In genomic region chr3:87408171-87408570, GRCm38 (mm10) we compare ENCODE assay signal across 9 mouse cellular contexts. TPM values are rescaled to one million over a fixed set of nuclear protein-coding genes. Genes with fewer than 3 reads are reported as not detected.
DNase-seq lines count a peak whose midpoint lies in the region; TF ChIP-seq lines count a peak whose summit lies in the region.
"Had no signal": no experiment of that assay in that cellular context is flagged by ENCODE, and none has a peak within 500 bp of the region (broad histone marks: within the 10 kb centered on the region; RNA-seq: fewer than 3 reads in every experiment).

No protein-coding gene starts in this region.

- no peaks in the 10 kb centered on the region for H3K4me1 ChIP-seq in cerebellum, adult 2 months (ENCODE audit: control insufficient read depth, insufficient read depth, low read length)
- H3K4me1 ChIP-seq in small intestine, adult 2 months (ENCODE audit: control insufficient read depth, insufficient read depth, insufficient read length, low read length) = no peaks in the 10 kb centered on the region
- H3K4me1 ChIP-seq: limb, embryonic 12.5 days had no signal

- DNase-seq in cerebellum, adult 2 months = no peak
- no peak for DNase-seq in cerebellum, adult 18-20 months
- DNase-seq in urinary bladder, postnatal 14 days (ENCODE audit: low spot score) = peak; percentile 26
- DNase-seq in urinary bladder, adult 18-20 months (ENCODE audit: low spot score in 2 of 2) = no peak
- peak; percentile 48 for DNase-seq in liver
- DNase-seq in layer of hippocampus, adult 11-12 months (ENCODE audit: low spot score) = no peak
- DNase-seq in adrenal gland, adult 18-20 months (ENCODE audit: low spot score in 2 of 2) = no peak

- H3K27me3 ChIP-seq in cerebellum, adult 2 months (ENCODE audit: control insufficient read depth, insufficient read depth, low read length) = no peaks in the 10 kb centered on the region
- H3K27me3 ChIP-seq in small intestine, adult 2 months (ENCODE audit: control insufficient read depth, insufficient read depth, low read length) = no peaks in the 10 kb centered on the region
- H3K27me3 ChIP-seq: limb, embryonic 12.5 days had no signal

- 33% methylated on average over 4 of the region's 4 CpGs for WGBS in cerebellum, adult 2 months
- 12% methylated on average over 4 of the region's 4 CpGs for WGBS in small intestine, adult 2 months

- H3K27ac ChIP-seq in cerebellum, adult 2 months (ENCODE audit: insufficient read depth, low read length) = no peak overlapping the region
- no peak overlapping the region for H3K27ac ChIP-seq in small intestine, adult 2 months (ENCODE audit: insufficient read depth, low read depth, low read length)
- H3K27ac ChIP-seq: limb, embryonic 12.5 days had no signal

- no peaks in the 10 kb centered on the region for H3K36me3 ChIP-seq in small intestine, adult 2 months (ENCODE audit: control insufficient read depth, insufficient read depth, low read length)
- H3K36me3 ChIP-seq: limb, embryonic 12.5 days had no signal

- no peak overlapping the region for H3K4me3 ChIP-seq in cerebellum, adult 2 months (replicated peaks; ENCODE audit: insufficient read depth, low read depth, low read length)
- no peak overlapping the region for H3K4me3 ChIP-seq in small intestine, adult 2 months (ENCODE audit: low read depth, low read length)
- H3K4me3 ChIP-seq: limb, embryonic 12.5 days had no signal

- peak; percentile 18; the same call in 1 of the 2 replicates for TF ChIP-seq CTCF in cerebellum, adult 2 months (IDR thresholded peaks at IDR 0.05; ENCODE audit: borderline replicate concordance, insufficient read depth, low read depth, low read length)
- peak; percentile 57; the same call in 1 of the 2 replicates for TF ChIP-seq CTCF in small intestine, adult 2 months (IDR thresholded peaks at IDR 0.05; ENCODE audit: extremely low read depth, insufficient read length, insufficient replicate concordance, low read depth, low read length)

- no peak for TF ChIP-seq POLR2A in cerebellum, adult 2 months (IDR thresholded peaks at IDR 0.05; ENCODE audit: borderline replicate concordance, insufficient read depth, low read length)
- no peak for TF ChIP-seq POLR2A in small intestine, adult 2 months (IDR thresholded peaks at IDR 0.05; ENCODE audit: low read depth, low read length)

RNA-seq across cellular contexts. Expression of gene Fcrl5, which starts 27.4 kb away (rescaled TPM):
- not detected in 2 replicates for polyA plus RNA-seq in cerebellum, adult 2 months (2012; rRNA removed)
- polyA plus RNA-seq in small intestine, adult 2 months (2012; rRNA removed) = not detected in 2 replicates
- total RNA-seq in adrenal gland, adult 18-20 months (2021) = not detected
- polyA plus RNA-seq: limb, embryonic 12.5 days had no signal

RNA-seq across cellular contexts. Expression of gene Fcrl1, which starts 32.0 kb away (rescaled TPM):
- 0.21 and 0.29 TPM in 2 replicates for polyA plus RNA-seq in cerebellum, adult 2 months (2012; rRNA removed)
- polyA plus RNA-seq in small intestine, adult 2 months (2012; rRNA removed) = 0.75 and 2.0 TPM in 2 replicates
- total RNA-seq in adrenal gland, adult 18-20 months (2021) = under 1 TPM; 0.13 to 0.35 TPM
- polyA plus RNA-seq: limb, embryonic 12.5 days had no signal

RNA-seq across cellular contexts. Expression of gene Cd5l, which starts 50.5 kb away (rescaled TPM):
- 0.05 TPM in 1 of 2 replicates, not detected in the other for polyA plus RNA-seq in cerebellum, adult 2 months (2012; rRNA removed)
- polyA plus RNA-seq in small intestine, adult 2 months (2012; rRNA removed) = 0.11 TPM in 1 of 2 replicates, not detected in the other
- total RNA-seq in adrenal gland, adult 18-20 months (2021) = 1 to 10 TPM in 1 of 2 experiments, under 1 TPM in 1; 0.30 to 3.4 TPM
- polyA plus RNA-seq: limb, embryonic 12.5 days had no signal

Comparison
In these comparisons a context has a peak if more than half of its experiments do, and no peak if none do; other contexts are left out.
1. DNase-seq: peak in urinary bladder, postnatal 14 days (single experiment) and liver (single experiment); none in cerebellum, adult 2 months (0 of 2), cerebellum, adult 18-20 months (0 of 2), urinary bladder, adult 18-20 months (0 of 2), layer of hippocampus, adult 11-12 months (single experiment) and adrenal gland, adult 18-20 months (0 of 2).